Mouse (Mus musculus) limb, embryonic 13.5 days (tissue): ENCODE measurements around the gene Ercc1. TPM values are rescaled to one million over a fixed set of nuclear protein-coding genes. Genes with fewer than 3 reads are reported as not detected.
A peak's percentile ranks its signal among the peaks of the same experiment; 100 is the strongest.

Experiments
- ATAC-seq: fragments of 200-750 bp; cut with Nextera tagmentation; 2 replicates; pipeline ENCODE4 v1.8.0; 2017; ENCODE audit warnings: low read depth, moderate number of reproducible peaks, moderate TSS enrichment; ENCODE audit not compliant: low FRiP score
- H3K27ac ChIP-seq: fragments of 300-500 bp; sonication (generic); 2 replicates; pipeline ENCODE4 v1.5.1; 2015; ENCODE audit warnings: inconsistent platforms, mild to moderate bottlenecking, moderate library complexity
- H3K27me3 ChIP-seq: fragments of 300-500 bp; sonication (generic); 2 replicates; pipeline ENCODE4 v1.6.1; 2015; ENCODE audit warnings: mild to moderate bottlenecking, inconsistent platforms
- H3K36me3 ChIP-seq: fragments of 300-500 bp; sonication (generic); 2 replicates; pipeline ENCODE4 v1.6.1; 2015; ENCODE audit warnings: inconsistent platforms, mild to moderate bottlenecking, moderate library complexity
- H3K4me1 ChIP-seq: fragments of 300-500 bp; sonication (generic); 2 replicates; pipeline ENCODE4 v1.6.1; 2015; ENCODE audit warnings: inconsistent platforms
- H3K4me2 ChIP-seq: fragments of 300-500 bp; sonication (generic); replicated peaks from 2 replicates; pipeline ENCODE4 v1.6.1; 2015; ENCODE audit warnings: inconsistent platforms, mild to moderate bottlenecking, moderate library complexity
- H3K4me3 ChIP-seq: fragments of 300-500 bp; sonication (generic); 2 replicates; pipeline ENCODE4 v1.5.1; 2015; ENCODE audit warnings: moderate library complexity, mild to moderate bottlenecking, inconsistent platforms
- H3K9ac ChIP-seq: fragments of 300-500 bp; sonication (generic); 2 replicates; pipeline ENCODE4 v1.6.1; 2015; ENCODE audit warnings: mild to moderate bottlenecking, inconsistent platforms
- H3K9me3 ChIP-seq: fragments of 300-500 bp; sonication (generic); 2 replicates; pipeline ENCODE4 v1.6.1; 2016; ENCODE audit warnings: inconsistent platforms
- WGBS: fragments of 180-500 bp; shearing (Covaris S2); methylation state at CpG from one replicate; pipeline ENCODE4 v1.1.7; 2015; 5-methylcytosine and 5-hydroxymethylcytosine counted together
- polyA plus RNA-seq: library from polyadenylated mRNA; unstranded; fragments of >200 nt; fragmentation: Nextera tagmentation; extraction: Ambion mirVana; gene quantifications from 2 replicates; pipeline ENCODE4 v1.2.1, GENCODE M21; 2015

The Ercc1 gene
- polyA plus RNA-seq, 1 experiment from 2014 or later: 96.4 TPM

- Histone ChIP-seq H3K9me3 (no peaks in the 10 kb centered on the region), H3K4me1 (peaks cover 20% of the 10 kb centered on the region), H3K27me3 (peaks cover 16% of the 10 kb centered on the region; the same call in 1 of the 2 replicates), H3K27ac (peak overlapping the region; percentile 48; the same call in 1 of the 2 replicates), H3K9ac (peak overlapping the region; percentile 57), H3K36me3 (no peaks in the 10 kb centered on the region), H3K4me2 (peak overlapping the region; percentile 71), H3K4me3 (peak overlapping the region; percentile 42)
- WGBS: 1% methylated on average over 22 of the region's 22 CpGs
- peak; percentile 60; the same call in 1 of the 2 replicates for ATAC-seq
Measured at GRCm38 (mm10) chr7:19327128-19327527, 17.4 kb upstream of the Ercc1 start.

GRCm38 (mm10) chr7:19327782-19328181 lies 16.8 kb upstream of the Ercc1 start:
- ATAC-seq: no peak
- H3K4me3 ChIP-seq: peak overlapping the region; percentile 42; the same call in 1 of the 2 replicates
- 80% methylated on average over 5 of the region's 5 CpGs for WGBS
- peak overlapping the region; percentile 71 for H3K4me2 ChIP-seq
- H3K4me1 ChIP-seq: peaks cover 24% of the 10 kb centered on the region
- no peak overlapping the region for H3K27ac ChIP-seq
- H3K9ac ChIP-seq: no peak overlapping the region; the same call in 1 of the 2 replicates
- H3K27me3 ChIP-seq: 0 out of 2 replicates have a peak, but pooled peaks cover 11% of the 10 kb centered on the region
- no peaks in the 10 kb centered on the region for H3K9me3 ChIP-seq
- no peaks in the 10 kb centered on the region for H3K36me3 ChIP-seq

- H3K9me3 ChIP-seq: no peaks in the 10 kb centered on the region
- no peak overlapping the region for H3K27ac ChIP-seq
- no peaks in the 10 kb centered on the region for H3K36me3 ChIP-seq
- 0 out of 2 replicates have a peak, but pooled peaks cover 9% of the 10 kb centered on the region for H3K27me3 ChIP-seq
- peaks cover 24% of the 10 kb centered on the region for H3K4me1 ChIP-seq
- H3K4me3 ChIP-seq: no peak overlapping the region
- no peak for ATAC-seq
- H3K4me2 ChIP-seq: no peak overlapping the region
- no peak overlapping the region for H3K9ac ChIP-seq
Measured at GRCm38 (mm10) chr7:19328425-19328824, 16.2 kb upstream of the Ercc1 start.

- Histone ChIP-seq H3K4me1 (peaks cover 14% of the 10 kb centered on the region), H3K9ac (no peak overlapping the region), H3K9me3 (no peaks in the 10 kb centered on the region), H3K4me2 (no peak overlapping the region), H3K36me3 (no peaks in the 10 kb centered on the region), H3K27ac (no peak overlapping the region), H3K4me3 (no peak overlapping the region), H3K27me3 (0 out of 2 replicates have a peak, but pooled peaks cover 2% of the 10 kb centered on the region)
- no peak for ATAC-seq
- WGBS: 56% methylated on average over 2 of the region's 2 CpGs
Measured at GRCm38 (mm10) chr7:19331910-19332309, 12.7 kb upstream of the Ercc1 start.

GRCm38 (mm10) chr7:19332709-19333352 lies 11.7 kb upstream of the Ercc1 start:
- under 1% methylated on average over 52 of the region's 52 CpGs for WGBS
- no peak overlapping the region for H3K27ac ChIP-seq
- no peaks in the 10 kb centered on the region for H3K36me3 ChIP-seq
- peak overlapping the region; percentile 84 for H3K9ac ChIP-seq
- peaks cover 5% of the 10 kb centered on the region for H3K4me1 ChIP-seq
- 0 out of 2 replicates have a peak, but pooled peaks cover 2% of the 10 kb centered on the region for H3K27me3 ChIP-seq
- H3K4me2 ChIP-seq: peak overlapping the region; percentile 93
- peak; percentile 42; the same call in 1 of the 2 replicates for ATAC-seq
- H3K9me3 ChIP-seq: no peaks in the 10 kb centered on the region
- peak overlapping the region; percentile 68 for H3K4me3 ChIP-seq

- ATAC-seq: no peak
- H3K27ac ChIP-seq: no peak overlapping the region
- 37% methylated on average over 3 of the region's 3 CpGs for WGBS
- H3K9ac ChIP-seq: no peak overlapping the region
- H3K4me1 ChIP-seq: peaks cover 10% of the 10 kb centered on the region; the same call in 1 of the 2 replicates
- H3K9me3 ChIP-seq: no peaks in the 10 kb centered on the region
- 0 out of 2 replicates have a peak, but pooled peaks cover 3% of the 10 kb centered on the region for H3K27me3 ChIP-seq
- no peak overlapping the region for H3K4me2 ChIP-seq
- no peak overlapping the region for H3K4me3 ChIP-seq
- no peaks in the 10 kb centered on the region for H3K36me3 ChIP-seq
Measured at GRCm38 (mm10) chr7:19335583-19335982, 9.0 kb upstream of the Ercc1 start.

- Histone ChIP-seq H3K27me3 (peaks cover 15% of the 10 kb centered on the region), H3K27ac (no peak overlapping the region), H3K4me1 (peaks cover 23% of the 10 kb centered on the region), H3K4me2 (no peak overlapping the region), H3K36me3 (no peaks in the 10 kb centered on the region), H3K4me3 (no peak overlapping the region), H3K9me3 (no peaks in the 10 kb centered on the region), H3K9ac (no peak overlapping the region)
- WGBS: 57% methylated on average over 10 of the region's 10 CpGs
- no peak for ATAC-seq
Measured at GRCm38 (mm10) chr7:19337122-19337521, 7.5 kb upstream of the Ercc1 start.

- Histone ChIP-seq H3K27me3 (peaks cover 20% of the 10 kb centered on the region), H3K36me3 (no peaks in the 10 kb centered on the region), H3K4me3 (no peak overlapping the region), H3K4me2 (no peak overlapping the region), H3K9me3 (no peaks in the 10 kb centered on the region), H3K4me1 (peaks cover 26% of the 10 kb centered on the region), H3K9ac (no peak overlapping the region), H3K27ac (no peak overlapping the region)
- no peak for ATAC-seq
- 42% methylated on average over 2 of the region's 2 CpGs for WGBS
Measured at GRCm38 (mm10) chr7:19338060-19338459, 6.5 kb upstream of the Ercc1 start.

GRCm38 (mm10) chr7:19338596-19338995 lies 6.0 kb upstream of the Ercc1 start:
- H3K27ac ChIP-seq: no peak overlapping the region

GRCm38 (mm10) chr7:19341250-19341649 lies 3.3 kb upstream of the Ercc1 start:
- H3K4me3 ChIP-seq: peak overlapping the region; percentile 53; the same call in 1 of the 2 replicates
- no peaks in the 10 kb centered on the region for H3K36me3 ChIP-seq
- peak overlapping the region; percentile 93 for H3K4me2 ChIP-seq
- no peak overlapping the region for H3K27ac ChIP-seq
- peaks cover 20% of the 10 kb centered on the region for H3K27me3 ChIP-seq
- 0 out of 2 replicates have a peak overlapping the region, but pooled peaks have one; percentile 67 for H3K9ac ChIP-seq
- no peak for ATAC-seq
- WGBS: 17% methylated on average over 10 of the region's 10 CpGs
- H3K4me1 ChIP-seq: peaks cover 43% of the 10 kb centered on the region
- H3K9me3 ChIP-seq: no peaks in the 10 kb centered on the region

More at GRCm38 (mm10) chr7:19338596-19338995, 6.0 kb upstream of the Ercc1 start:
- Histone ChIP-seq H3K4me3 (no peak overlapping the region), H3K27me3 (peaks cover 20% of the 10 kb centered on the region), H3K36me3 (no peaks in the 10 kb centered on the region), H3K9me3 (no peaks in the 10 kb centered on the region), H3K9ac (peak overlapping the region; percentile 35; the same call in 1 of the 2 replicates), H3K4me2 (no peak overlapping the region), H3K4me1 (peaks cover 30% of the 10 kb centered on the region)
- no peak for ATAC-seq
- WGBS: 61% methylated on average over 7 of the region's 7 CpGs

GRCm38 (mm10) chr7:19341761-19342409 lies 2.7 kb upstream of the Ercc1 start:
- Histone ChIP-seq H3K4me2 (peak overlapping the region; percentile 93), H3K36me3 (no peaks in the 10 kb centered on the region), H3K27me3 (peaks cover 20% of the 10 kb centered on the region), H3K27ac (no peak overlapping the region), H3K4me3 (peak overlapping the region; percentile 53), H3K4me1 (peaks cover 45% of the 10 kb centered on the region), H3K9ac (peak overlapping the region; percentile 67), H3K9me3 (no peaks in the 10 kb centered on the region)
- 1% methylated on average over 41 of the region's 41 CpGs for WGBS
- no peak for ATAC-seq

- H3K4me1 ChIP-seq: peaks cover 45% of the 10 kb centered on the region
- H3K27me3 ChIP-seq: peaks cover 20% of the 10 kb centered on the region
- H3K27ac ChIP-seq: no peak overlapping the region
- no peaks in the 10 kb centered on the region for H3K9me3 ChIP-seq
- H3K9ac ChIP-seq: peak overlapping the region; percentile 67
- peaks cover 2% of the 10 kb centered on the region; the same call in 1 of the 2 replicates for H3K36me3 ChIP-seq
- H3K4me3 ChIP-seq: peak overlapping the region; percentile 53
- WGBS: under 1% methylated on average over 27 of the region's 27 CpGs
- no peak for ATAC-seq
- peak overlapping the region; percentile 93 for H3K4me2 ChIP-seq
Measured at GRCm38 (mm10) chr7:19342481-19343027, 2.0 kb upstream of the Ercc1 start.
